Mouse (Mus musculus): ENCODE results near the gene Mphosph9.

Mphosph9 gene

GRCm38 (mm10) chr5:124266821-124267220 is 61.0 kb downstream of the Mphosph9 start:
- no peak for DNase-seq

GRCm38 (mm10) chr5:124263246-124263645 is 64.5 kb downstream of the Mphosph9 start:
- DNase-seq: no peak

GRCm38 (mm10) chr5:124262090-124262489 is 65.7 kb downstream of the Mphosph9 start:
- DNase-seq: no peak

GRCm38 (mm10) chr5:124259133-124259532 is 68.6 kb downstream of the Mphosph9 start:
- DNase-seq: no peak

GRCm38 (mm10) chr5:124258026-124258425 is 69.7 kb downstream of the Mphosph9 start:
- no peak for DNase-seq

- no peak for DNase-seq
These were observed 72.6 kb downstream of the Mphosph9 start for GRCm38 (mm10) chr5:124255141-124255540.

GRCm38 (mm10) chr5:124253555-124253954 is 74.2 kb downstream of the Mphosph9 start:
- no peak for DNase-seq

- no peak for DNase-seq
These were observed 75.0 kb downstream of the Mphosph9 start for GRCm38 (mm10) chr5:124252580-124253320.

- no peak for DNase-seq
These were observed 76.7 kb downstream of the Mphosph9 start for GRCm38 (mm10) chr5:124251070-124251469.

- DNase-seq: peak; percentile 57 to 69
These were observed 77.9 kb downstream of the Mphosph9 start, which contains the start of gene Pitpnm2 for GRCm38 (mm10) chr5:124249614-124250591. Pitpnm2 (minus strand) TSS chr5:124249760.

GRCm38 (mm10) chr5:124248845-124249613 is 78.7 kb downstream of the Mphosph9 start:
- DNase-seq: peak; percentile 53 to 81

- DNase-seq: peak; percentile 44 to 62
These were observed 79.7 kb downstream of the Mphosph9 start for GRCm38 (mm10) chr5:124247986-124248626.

GRCm38 (mm10) chr5:124247296-124247695 is 80.5 kb downstream of the Mphosph9 start:
- DNase-seq: no peak

- no peak for DNase-seq
These were observed 82.9 kb downstream of the Mphosph9 start for GRCm38 (mm10) chr5:124244885-124245284.

GRCm38 (mm10) chr5:124244449-124244848 is 83.3 kb downstream of the Mphosph9 start:
- DNase-seq: no peak

GRCm38 (mm10) chr5:124243236-124243901 is 84.4 kb downstream of the Mphosph9 start:
- DNase-seq: no peak

GRCm38 (mm10) chr5:124241686-124242444 is 85.9 kb downstream of the Mphosph9 start:
- DNase-seq: no peak

- DNase-seq: peak; percentile 41 to 79
These were observed 86.7 kb downstream of the Mphosph9 start for GRCm38 (mm10) chr5:124240841-124241685.

- peak; percentile 64 to 87 for DNase-seq
These were observed 91.6 kb downstream of the Mphosph9 start for GRCm38 (mm10) chr5:124236180-124236579.

- no peak for DNase-seq
These were observed 93.0 kb downstream of the Mphosph9 start for GRCm38 (mm10) chr5:124234778-124235177.
